Mouse (Mus musculus) MEL (cell line): Measurements from ENCODE around the gene Atf3. TPM values are rescaled to one million over a fixed set of nuclear protein-coding genes. Genes with fewer than 3 reads are reported as not detected.

Experiments used
- DNase-seq: peaks from one replicate; pipeline ENCODE4 v3.0.0; 2011; ENCODE audit warnings: low read depth, low spot score
- H3K27ac ChIP-seq: 2 replicates; pipeline ENCODE4 v1.5.1; 2012; ENCODE audit warnings: low read depth, mild to moderate bottlenecking, control low read depth, low read length, moderate library complexity; ENCODE audit not compliant: control insufficient read depth
- H3K27me3 ChIP-seq, 2 experiments: fragments of 150-350 bp in 1 of 2; sonication (generic) in 1 of 2; 2 replicates each; pipeline ENCODE4 v1.6.1; 2012; ENCODE audit warnings: low read length in 2 of 2, mild to moderate bottlenecking in 2 of 2, improper control_type of control experiment in 1 of 2, moderate library complexity in 1 of 2; ENCODE audit not compliant: insufficient read depth in 2 of 2, control insufficient read depth in 1 of 2
- H3K36me3 ChIP-seq, 2 experiments: 2 replicates each; pipeline ENCODE4 v1.6.1; 2012 to 2014; ENCODE audit warnings: low read length in 2 of 2, improper control_type of control experiment in 1 of 2, inconsistent platforms in 1 of 2, mild to moderate bottlenecking in 1 of 2; ENCODE audit not compliant: insufficient read depth in 2 of 2, control insufficient read depth in 1 of 2
- H3K4me1 ChIP-seq, 2 experiments: fragments of 150-350 bp in 1 of 2; sonication (generic) in 1 of 2; 2 replicates each; pipeline ENCODE4 v1.6.1; 2012; ENCODE audit warnings: low read length in 2 of 2, improper control_type of control experiment in 1 of 2, mild to moderate bottlenecking in 1 of 2; ENCODE audit not compliant: insufficient read depth in 2 of 2, control insufficient read depth in 1 of 2
- H3K4me3 ChIP-seq, 2 experiments: fragments of 150-350 bp in 1 of 2; sonication (generic) in 1 of 2; 2 replicates each; pipeline ENCODE4 v1.5.1; 2012; ENCODE audit warnings: low read depth in 2 of 2, low read length in 2 of 2, mild to moderate bottlenecking in 2 of 2, moderate library complexity in 2 of 2, control low read depth in 1 of 2, improper control_type of control experiment in 1 of 2; ENCODE audit not compliant: control insufficient read depth in 1 of 2, insufficient read depth in 1 of 2
- H3K79me2 ChIP-seq: 2 replicates; pipeline ENCODE4 v1.6.1; 2012; ENCODE audit warnings: mild to moderate bottlenecking, low read length, moderate library complexity; ENCODE audit not compliant: control insufficient read depth, poor library complexity, insufficient read depth
- H3K9ac ChIP-seq: 2 replicates; pipeline ENCODE4 v1.6.1; 2012; ENCODE audit warnings: low read depth, mild to moderate bottlenecking, control low read depth, low read length, moderate library complexity; ENCODE audit not compliant: control insufficient read depth, poor library complexity, severe bottlenecking
- H3K9me3 ChIP-seq: fragments of 150-350 bp; sonication (generic); replicated peaks from 2 replicates; pipeline ENCODE4 v1.6.1; 2012; ENCODE audit warnings: mild to moderate bottlenecking, low read length, improper control_type of control experiment, moderate library complexity; ENCODE audit not compliant: insufficient read depth
- BHLHE40 ChIP-seq: IDR thresholded peaks from 2 replicates; pipeline ENCODE4 v1.6.1; 2012; ENCODE audit warnings: low read depth, mild to moderate bottlenecking, inconsistent platforms, low read length, improper control_type of control experiment, borderline replicate concordance
- CTCF ChIP-seq, 3 experiments: IDR thresholded peaks in 2 of 3; conservative IDR thresholded peaks in 1 of 3; 2 replicates each; pipeline ENCODE4 v1.5.1; 2011 to 2012; ENCODE audit warnings: low read length in 3 of 3, low read depth in 2 of 3, mild to moderate bottlenecking in 2 of 3, improper control_type of control experiment in 1 of 3, inconsistent platforms in 1 of 3, mixed read lengths in 1 of 3, moderate library complexity in 1 of 3; ENCODE audit not compliant: control insufficient read depth in 1 of 3, insufficient read depth in 1 of 3, poor library complexity in 1 of 3, severe bottlenecking in 1 of 3
- E2F4 ChIP-seq: IDR thresholded peaks from 2 replicates; pipeline ENCODE4 v1.6.1; 2011; ENCODE audit warnings: low read depth, low read length, improper control_type of control experiment, borderline replicate concordance
- ELF1 ChIP-seq: IDR thresholded peaks from 2 replicates; pipeline ENCODE4 v1.6.1; 2014; ENCODE audit warnings: low read depth, mild to moderate bottlenecking, inconsistent platforms, low read length, improper control_type of control experiment, moderate library complexity
- EP300 ChIP-seq, 2 experiments: IDR thresholded peaks; 2 replicates each; pipeline ENCODE4 v1.6.1; 2011; ENCODE audit warnings: improper control_type of control experiment in 2 of 2, low read length in 2 of 2, low read depth in 1 of 2, mild to moderate bottlenecking in 1 of 2
- ETS1 ChIP-seq: IDR thresholded peaks from 2 replicates; pipeline ENCODE4 v1.6.1; 2012; ENCODE audit warnings: low read depth, mild to moderate bottlenecking, inconsistent platforms, low read length, improper control_type of control experiment, moderate library complexity
- GATA1 ChIP-seq: IDR thresholded peaks from 2 replicates; pipeline ENCODE4 v1.6.1; 2011; ENCODE audit warnings: low read depth, low read length, improper control_type of control experiment
- JUND ChIP-seq: IDR thresholded peaks from 2 replicates; pipeline ENCODE4 v1.6.1; 2011; ENCODE audit warnings: low read depth, mild to moderate bottlenecking, improper control_type of control experiment, low read length
- KAT2A ChIP-seq: conservative IDR thresholded peaks from 2 replicates; pipeline ENCODE4 v1.6.1; 2012; ENCODE audit warnings: low read depth, low read length, improper control_type of control experiment, inconsistent platforms
- MAX ChIP-seq: IDR thresholded peaks from 2 replicates; pipeline ENCODE4 v1.6.1; 2011; ENCODE audit warnings: low read length, improper control_type of control experiment
- MEF2A ChIP-seq: IDR thresholded peaks from 2 replicates; pipeline ENCODE4 v1.6.1; 2014; ENCODE audit warnings: low read depth, mild to moderate bottlenecking, inconsistent platforms, low read length, improper control_type of control experiment; ENCODE audit not compliant: poor library complexity, insufficient replicate concordance, severe bottlenecking; ENCODE audit errors: extremely low read depth
- MYB ChIP-seq: IDR thresholded peaks from 2 replicates; pipeline ENCODE4 v1.6.1; 2011; ENCODE audit warnings: mild to moderate bottlenecking, low read depth, low read length, improper control_type of control experiment
- NELFE ChIP-seq: IDR thresholded peaks from 2 replicates; pipeline ENCODE4 v1.6.1; 2011; ENCODE audit warnings: low read depth, low read length, improper control_type of control experiment
- NRF1 ChIP-seq: IDR thresholded peaks from 2 replicates; pipeline ENCODE4 v1.6.1; 2014; ENCODE audit warnings: low read depth, mild to moderate bottlenecking, inconsistent platforms, low read length, improper control_type of control experiment, moderate library complexity; ENCODE audit not compliant: poor library complexity, insufficient read depth, severe bottlenecking
- POLR2AphosphoS5 ChIP-seq: IDR thresholded peaks from 2 replicates; pipeline ENCODE4 v1.6.1; 2012; ENCODE audit warnings: low read depth, borderline replicate concordance, mild to moderate bottlenecking, inconsistent platforms, low read length, moderate library complexity, mixed read lengths
- SMC3 ChIP-seq: IDR thresholded peaks from 2 replicates; pipeline ENCODE4 v1.6.1; 2011; ENCODE audit warnings: low read depth, low read length, improper control_type of control experiment
- TBP ChIP-seq: IDR thresholded peaks from 2 replicates; pipeline ENCODE4 v1.8.0; 2011; ENCODE audit warnings: low read depth, low read length, improper control_type of control experiment
- UBTF ChIP-seq: IDR thresholded peaks from 2 replicates; pipeline ENCODE4 v1.6.1; 2012; ENCODE audit warnings: low read depth, mild to moderate bottlenecking, inconsistent platforms, low read length, improper control_type of control experiment, moderate library complexity, borderline replicate concordance; ENCODE audit not compliant: insufficient read depth
- USF1 ChIP-seq: IDR thresholded peaks from 2 replicates; pipeline ENCODE4 v1.6.1; 2014; ENCODE audit warnings: low read depth, mild to moderate bottlenecking, inconsistent platforms, low read length, improper control_type of control experiment, moderate library complexity
- USF2 ChIP-seq, 2 experiments: IDR thresholded peaks; 2 replicates each; pipeline ENCODE4 v1.6.1; 2011 to 2012; ENCODE audit warnings: improper control_type of control experiment in 2 of 2, low read length in 2 of 2, borderline replicate concordance in 1 of 2, inconsistent platforms in 1 of 2, low read depth in 1 of 2, mild to moderate bottlenecking in 1 of 2; ENCODE audit not compliant: insufficient read depth in 1 of 2
- ZKSCAN1 ChIP-seq: IDR thresholded peaks from 2 replicates; pipeline ENCODE4 v1.6.1; 2012; ENCODE audit warnings: low read depth, mild to moderate bottlenecking, inconsistent platforms, low read length, improper control_type of control experiment, moderate library complexity
- ZMIZ1 ChIP-seq: IDR thresholded peaks from 2 replicates; pipeline ENCODE4 v1.6.1; 2012; ENCODE audit warnings: low read depth, mild to moderate bottlenecking, inconsistent platforms, low read length, improper control_type of control experiment, moderate library complexity
- polyA plus RNA-seq, 2 experiments: library from polyadenylated mRNA; stranded (reverse) in 1 of 2; unstranded in 1 of 2; fragments of >175 nt in 1 of 2; fragments of >200 nt in 1 of 2; gene quantifications; 2 replicates each; pipeline versions ENCODE4 v1.2.1 to v1.2.4; 2012; ENCODE audit warnings: low replicate concordance in 2 of 2, low read depth in 1 of 2; ENCODE audit not compliant: insufficient read length in 2 of 2, insufficient read depth in 1 of 2, missing spikeins in 1 of 2
- total RNA-seq: library from RNA; depleted of rRNA; stranded (reverse); fragments of 300-350 nt; gene quantifications from 2 replicates; pipeline ENCODE4 v1.2.3, GENCODE M21; 2012

Atf3 gene
- total and polyA plus RNA-seq, 3 experiments = 0.46 to 1.4 TPM; not detected in 1

DNA sequence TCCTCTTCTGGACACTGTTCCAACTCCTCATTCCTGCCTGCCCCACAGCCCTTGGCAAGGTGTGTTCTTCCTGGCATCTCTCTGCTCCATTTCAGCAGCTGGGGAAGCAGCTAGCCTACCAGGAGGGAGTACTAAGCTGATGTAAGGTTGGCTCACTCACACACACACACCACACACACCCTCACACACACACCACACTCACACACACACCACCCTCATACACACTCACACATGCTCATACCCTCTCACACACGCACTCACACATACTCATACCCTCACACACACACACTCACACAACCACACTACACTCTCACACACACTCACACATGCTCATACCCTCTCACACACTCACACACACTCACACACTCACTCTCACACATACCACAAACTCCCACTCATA, 1.9 kb upstream of the Atf3 start:
- Histone ChIP-seq H3K79me2 (peaks cover 4% of the 10 kb centered on the region), H3K27ac (no peak overlapping the region), H3K4me1 (peaks cover 0 to 10% of the 10 kb centered on the region in 2 experiments; a peak in 1 of 4 replicates), H3K27me3 (peaks cover 13 to 15% of the 10 kb centered on the region in 2 experiments), H3K9me3 (no peaks in the 10 kb centered on the region), H3K4me3 (no peak overlapping the region), H3K9ac (no peak overlapping the region), H3K36me3 (no peaks in the 10 kb centered on the region)
- DNase-seq = no peak
- TF ChIP-seq ZMIZ1 (no peak), NRF1 (no peak), KAT2A (no peak), CTCF (IDR thresholded peaks at IDR 0.05 in 2 of 3, conservative IDR thresholded peaks at IDR 0.05 in 1 of 3; ENCODE audit: control insufficient read depth in 1 of 3, insufficient read depth in 1 of 3, low read depth in 2 of 3, low read length in 3 of 3, poor library complexity in 1 of 3, severe bottlenecking in 1 of 3) (no peak), GATA1 (no peak), POLR2AphosphoS5 (peak; percentile 59; the same call in 1 of the 2 replicates), USF2 (IDR thresholded peaks at IDR 0.05; ENCODE audit: borderline replicate concordance in 1 of 2, insufficient read depth in 1 of 2, low read depth in 1 of 2, low read length in 2 of 2) (no peak), E2F4 (no peak), MAX (no peak)

DNA sequence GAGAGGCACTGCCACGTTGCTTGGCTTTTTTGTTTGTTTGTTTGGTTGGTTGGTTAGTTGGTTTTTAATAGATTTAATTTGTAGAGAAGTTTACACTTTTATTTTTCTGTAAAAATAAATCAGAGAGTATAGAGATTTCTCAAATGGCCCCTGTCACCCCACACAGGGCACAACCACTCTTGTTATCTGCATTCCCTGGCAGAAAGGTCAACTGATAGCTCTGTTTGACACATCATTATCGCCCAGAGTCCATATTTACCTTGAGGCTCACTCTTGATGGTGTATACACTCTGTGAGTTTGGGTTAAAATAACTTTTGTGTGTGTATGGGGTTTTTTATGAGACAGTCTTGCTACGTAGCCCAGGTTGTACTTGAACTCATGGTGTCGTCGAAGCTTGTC, 744 bp upstream of the Atf3 start:
- Histone ChIP-seq H3K4me3 (no peak overlapping the region), H3K27ac (no peak overlapping the region), H3K27me3 (peaks cover 14 to 23% of the 10 kb centered on the region in 2 experiments), H3K79me2 (no peaks in the 10 kb centered on the region), H3K36me3 (no peaks in the 10 kb centered on the region), H3K4me1 (peaks cover 0 to 5% of the 10 kb centered on the region in 2 experiments; a peak in 1 of 4 replicates), H3K9ac (no peak overlapping the region), H3K9me3 (no peaks in the 10 kb centered on the region)
- DNase-seq = no peak
- TF ChIP-seq KAT2A = no peak
- TF ChIP-seq USF2 (IDR thresholded peaks at IDR 0.05; ENCODE audit: borderline replicate concordance in 1 of 2, insufficient read depth in 1 of 2, low read depth in 1 of 2, low read length in 2 of 2) = no peak
- TF ChIP-seq USF1 = no peak
- no peak for TF ChIP-seq JUND
- TF ChIP-seq UBTF = no peak
- no peak for TF ChIP-seq ZKSCAN1
- TF ChIP-seq MYB = no peak
- TF ChIP-seq E2F4 = no peak
- no peak for TF ChIP-seq EP300 (IDR thresholded peaks at IDR 0.05; ENCODE audit: low read depth in 1 of 2, low read length in 2 of 2)
- TF ChIP-seq NELFE = no peak
- TF ChIP-seq SMC3 = no peak
- TF ChIP-seq BHLHE40 = no peak
- no peak for TF ChIP-seq TBP
- TF ChIP-seq MEF2A = no peak
- TF ChIP-seq MAX = no peak
- no peak for TF ChIP-seq ELF1
- no peak for TF ChIP-seq CTCF (IDR thresholded peaks at IDR 0.05 in 2 of 3, conservative IDR thresholded peaks at IDR 0.05 in 1 of 3; ENCODE audit: control insufficient read depth in 1 of 3, insufficient read depth in 1 of 3, low read depth in 2 of 3, low read length in 3 of 3, poor library complexity in 1 of 3, severe bottlenecking in 1 of 3)
- TF ChIP-seq ETS1 = no peak
